Mouse (Mus musculus) heart, embryonic 11.5 days (tissue): Measurements from ENCODE around the gene Zrsr1. TPM values are rescaled to one million over a fixed set of nuclear protein-coding genes. Genes with fewer than 3 reads are reported as not detected.

Experiments used
- ATAC-seq: fragments of 200-750 bp; cut with Nextera tagmentation; replicated peaks from 2 replicates; pipeline ENCODE4 v1.8.0; 2017; ENCODE audit warnings: moderate library complexity; ENCODE audit not compliant: insufficient number of reproducible peaks, low FRiP score, low TSS enrichment
- H3K27ac ChIP-seq: fragments of 300-500 bp; sonication (generic); 2 replicates; pipeline ENCODE4 v1.5.1; 2014; ENCODE audit warnings: mild to moderate bottlenecking, low read depth, low read length
- H3K27me3 ChIP-seq: fragments of 300-500 bp; sonication (generic); 2 replicates; pipeline ENCODE4 v1.6.1; 2014; ENCODE audit warnings: mild to moderate bottlenecking, low read length, mixed read lengths; ENCODE audit not compliant: control insufficient read depth, insufficient read depth
- H3K36me3 ChIP-seq: fragments of 300-500 bp; sonication (generic); 2 replicates; pipeline ENCODE4 v1.6.1; 2014; ENCODE audit warnings: mild to moderate bottlenecking, low read length, moderate library complexity, mixed read lengths; ENCODE audit not compliant: control insufficient read depth, insufficient read depth
- H3K4me1 ChIP-seq: fragments of 300-500 bp; sonication (generic); 2 replicates; pipeline ENCODE4 v1.6.1; 2014; ENCODE audit warnings: low read length; ENCODE audit not compliant: control insufficient read depth, insufficient read depth
- H3K4me2 ChIP-seq: fragments of 300-500 bp; sonication (generic); 2 replicates; pipeline ENCODE4 v1.6.1; 2014; ENCODE audit warnings: mild to moderate bottlenecking, moderate library complexity
- H3K4me3 ChIP-seq: fragments of 300-500 bp; sonication (generic); 2 replicates; pipeline ENCODE4 v1.5.1; 2014; ENCODE audit warnings: low read depth, low read length
- H3K9ac ChIP-seq: fragments of 300-500 bp; sonication (generic); 2 replicates; pipeline ENCODE4 v1.6.1; 2014; ENCODE audit warnings: mild to moderate bottlenecking, low read depth, low read length, moderate library complexity
- H3K9me3 ChIP-seq: fragments of 300-500 bp; sonication (generic); replicated peaks from 2 replicates; pipeline ENCODE4 v1.6.1; 2016; ENCODE audit warnings: low read length; ENCODE audit not compliant: control insufficient read depth
- WGBS: fragments of 180-500 bp; shearing (Covaris S2); extraction: QIAGEN DNeasy Blood & Tissue Kit; methylation state at CpG from one replicate; pipeline ENCODE4 v1.1.7; 2014; ENCODE audit not compliant: insufficient replicate concordance; 5-methylcytosine and 5-hydroxymethylcytosine counted together
- polyA plus RNA-seq: library from polyadenylated mRNA; unstranded; fragments of >200 nt; fragmentation: Nextera tagmentation; extraction: Ambion mirVana; gene quantifications from 2 replicates; pipeline ENCODE4 v1.2.1, GENCODE M21; 2014

Gene Zrsr1
- polyA plus RNA-seq, 1 experiment from 2014 or later: 3.1 TPM

- no peaks in the 10 kb centered on the region for H3K27me3 ChIP-seq
- H3K9me3 ChIP-seq: no peaks in the 10 kb centered on the region
- no peak overlapping the region for H3K9ac ChIP-seq
- H3K4me3 ChIP-seq: no peak overlapping the region
- ATAC-seq: no peak
- no peak overlapping the region for H3K4me2 ChIP-seq
- H3K36me3 ChIP-seq: no peaks in the 10 kb centered on the region
- no peak overlapping the region for H3K27ac ChIP-seq
- H3K4me1 ChIP-seq: peaks cover 3% of the 10 kb centered on the region; the same call in 1 of the 2 replicates
- 86% methylated on average over 4 of the region's 4 CpGs for WGBS
These were observed 34.0 kb upstream of the Zrsr1 start for GRCm38 (mm10) chr11:22937716-22938316.

- peaks cover 3% of the 10 kb centered on the region; the same call in 1 of the 2 replicates for H3K4me1 ChIP-seq
- no peaks in the 10 kb centered on the region for H3K36me3 ChIP-seq
- H3K9ac ChIP-seq: no peak overlapping the region
- ATAC-seq: 0 out of 2 replicates have a peak, but pooled peaks have one; percentile 42
- H3K27ac ChIP-seq: no peak overlapping the region
- H3K4me3 ChIP-seq: no peak overlapping the region
- no peak overlapping the region for H3K4me2 ChIP-seq
- H3K27me3 ChIP-seq: no peaks in the 10 kb centered on the region
- 57% methylated on average over 2 of the region's 2 CpGs for WGBS
- H3K9me3 ChIP-seq: no peaks in the 10 kb centered on the region
These were observed 32.8 kb upstream of the Zrsr1 start for GRCm38 (mm10) chr11:22938983-22939382.

- Histone ChIP-seq H3K27me3 (no peaks in the 10 kb centered on the region), H3K9me3 (no peaks in the 10 kb centered on the region), H3K4me3 (no peak overlapping the region), H3K27ac (no peak overlapping the region), H3K4me1 (no peaks in the 10 kb centered on the region), H3K36me3 (no peaks in the 10 kb centered on the region), H3K4me2 (no peak overlapping the region), H3K9ac (no peak overlapping the region)
- whole genome bisulfite sequencing: 89% methylated on average over 1 of the region's 1 CpGs
- no peak for ATAC-seq
These were observed 22.7 kb upstream of the Zrsr1 start for GRCm38 (mm10) chr11:22949101-22949500.

DNA sequence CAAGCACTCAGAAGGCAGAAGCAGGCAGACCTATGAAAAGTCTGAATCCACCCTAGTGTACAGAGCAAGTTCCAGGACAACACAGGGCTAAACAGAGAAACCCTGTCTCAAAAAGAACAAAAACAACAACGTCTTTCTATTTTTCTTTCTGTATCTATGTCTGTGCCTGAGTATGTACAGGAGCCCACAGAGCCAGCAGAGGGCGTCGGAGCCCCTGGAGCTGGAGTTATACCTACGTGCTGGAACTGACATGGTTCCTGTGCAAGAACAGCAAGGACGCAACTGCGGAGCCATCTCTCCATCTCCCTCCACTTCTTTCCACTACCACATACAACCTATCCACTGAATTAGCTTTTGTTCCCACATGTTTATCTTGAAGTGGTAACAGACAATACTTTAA is 21.7 kb upstream of the Zrsr1 start:
- Histone ChIP-seq H3K27ac (no peak overlapping the region), H3K4me2 (no peak overlapping the region), H3K4me1 (no peaks in the 10 kb centered on the region), H3K9me3 (no peaks in the 10 kb centered on the region), H3K9ac (no peak overlapping the region), H3K4me3 (no peak overlapping the region), H3K27me3 (no peaks in the 10 kb centered on the region), H3K36me3 (no peaks in the 10 kb centered on the region)
- ATAC-seq: no peak
- whole genome bisulfite sequencing: 86% methylated on average over 6 of the region's 6 CpGs

DNA sequence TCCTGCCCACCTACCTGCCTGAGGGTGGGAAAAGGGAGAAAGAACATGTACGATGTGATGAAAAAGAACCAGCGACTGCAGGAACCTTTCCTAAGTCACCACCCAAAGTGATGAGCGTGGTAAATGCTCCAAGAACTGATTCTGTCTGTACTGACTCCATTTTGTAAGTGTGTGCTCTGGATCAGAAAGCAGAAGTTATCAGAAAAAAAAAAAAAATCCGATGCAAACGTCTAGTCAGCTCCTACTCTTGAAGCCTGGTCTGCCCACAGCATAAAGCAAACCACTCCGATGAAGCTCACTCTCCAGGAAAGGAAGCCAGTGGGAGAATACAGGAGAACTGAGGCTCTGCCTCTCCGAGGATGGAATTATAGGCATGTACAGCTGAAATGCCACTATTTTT is 19.1 kb upstream of the Zrsr1 start:
- Histone ChIP-seq H3K36me3 (no peaks in the 10 kb centered on the region), H3K4me1 (no peaks in the 10 kb centered on the region), H3K9ac (no peak overlapping the region), H3K27me3 (no peaks in the 10 kb centered on the region), H3K9me3 (no peaks in the 10 kb centered on the region), H3K4me3 (no peak overlapping the region), H3K27ac (no peak overlapping the region), H3K4me2 (no peak overlapping the region)
- 83% methylated on average over 7 of the region's 7 CpGs for WGBS
- no peak for ATAC-seq

- H3K4me1 ChIP-seq: no peaks in the 10 kb centered on the region
- H3K9ac ChIP-seq: no peak overlapping the region
- H3K36me3 ChIP-seq: no peaks in the 10 kb centered on the region
- no peak for ATAC-seq
- 86% methylated on average over 6 of the region's 6 CpGs for WGBS
- H3K27me3 ChIP-seq: no peaks in the 10 kb centered on the region
- H3K27ac ChIP-seq: no peak overlapping the region
- no peak overlapping the region for H3K4me2 ChIP-seq
- no peak overlapping the region for H3K4me3 ChIP-seq
- H3K9me3 ChIP-seq: no peaks in the 10 kb centered on the region
These were observed 15.5 kb upstream of the Zrsr1 start for GRCm38 (mm10) chr11:22956346-22956745.

GRCm38 (mm10) chr11:22956830-22957229 is 15.0 kb upstream of the Zrsr1 start:
- H3K4me1 ChIP-seq: no peaks in the 10 kb centered on the region
- 67% methylated on average over 4 of the region's 4 CpGs for WGBS
- H3K9me3 ChIP-seq: no peaks in the 10 kb centered on the region
- H3K27ac ChIP-seq: no peak overlapping the region
- 0 out of 2 replicates have a peak, but pooled peaks have one; percentile 42 for ATAC-seq
- no peaks in the 10 kb centered on the region for H3K36me3 ChIP-seq
- H3K9ac ChIP-seq: no peak overlapping the region
- H3K27me3 ChIP-seq: no peaks in the 10 kb centered on the region
- H3K4me2 ChIP-seq: no peak overlapping the region
- no peak overlapping the region for H3K4me3 ChIP-seq

DNA sequence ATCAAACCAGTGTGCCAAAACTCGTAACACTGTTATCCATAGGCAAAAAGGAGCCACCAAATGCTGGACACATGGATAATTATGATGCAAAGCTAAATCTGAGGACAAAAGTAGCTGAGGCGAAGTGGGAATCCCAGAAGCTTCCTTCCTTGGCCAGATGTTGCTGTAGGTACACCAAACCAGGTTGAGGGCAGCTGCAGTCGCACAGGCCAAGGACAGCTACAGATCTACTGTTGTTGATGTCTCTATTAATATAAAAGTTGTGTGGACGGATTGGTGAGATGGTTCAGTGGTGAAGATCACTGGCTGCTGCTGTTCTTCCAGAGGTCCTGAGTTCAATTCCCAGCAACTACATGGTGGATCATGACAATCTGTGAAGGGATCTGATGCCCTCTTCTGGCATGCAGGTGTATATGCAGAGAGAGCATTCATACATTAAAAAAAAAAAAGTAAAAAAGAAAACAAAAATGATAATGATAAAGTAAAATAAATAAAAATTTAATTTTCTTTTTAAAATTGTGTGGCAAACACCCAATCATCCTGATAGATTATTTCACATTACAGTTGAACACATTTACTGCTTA is 13.9 kb upstream of the Zrsr1 start:
- H3K4me2 ChIP-seq: no peak overlapping the region
- H3K27me3 ChIP-seq: no peaks in the 10 kb centered on the region
- H3K4me1 ChIP-seq: no peaks in the 10 kb centered on the region
- H3K9ac ChIP-seq: no peak overlapping the region
- H3K9me3 ChIP-seq: no peaks in the 10 kb centered on the region
- no peaks in the 10 kb centered on the region for H3K36me3 ChIP-seq
- 81% methylated on average over 4 of the region's 4 CpGs for WGBS
- no peak for ATAC-seq
- H3K27ac ChIP-seq: no peak overlapping the region
- no peak overlapping the region for H3K4me3 ChIP-seq

DNA sequence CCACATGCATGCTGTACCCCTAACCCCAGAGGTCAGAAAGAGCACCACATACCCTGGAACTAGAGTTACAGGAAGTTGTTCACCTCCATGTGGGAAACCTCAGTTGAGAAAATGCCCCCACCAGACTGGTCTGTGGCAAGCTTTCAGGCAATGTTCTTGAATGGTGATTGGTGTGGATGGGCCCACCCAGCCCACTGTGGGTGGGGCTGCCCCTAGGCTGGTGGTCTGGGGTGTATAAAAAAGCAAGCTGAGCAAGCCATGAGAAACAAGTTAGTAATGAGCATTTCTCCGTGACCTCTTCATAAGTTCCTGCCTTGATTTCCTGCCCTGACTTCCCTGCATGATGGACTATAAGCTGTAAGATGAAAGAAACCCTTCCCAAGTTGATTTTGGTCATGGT is 9.7 kb upstream of the Zrsr1 start:
- Histone ChIP-seq H3K27ac (no peak overlapping the region), H3K27me3 (no peaks in the 10 kb centered on the region), H3K4me3 (no peak overlapping the region), H3K36me3 (no peaks in the 10 kb centered on the region), H3K4me2 (no peak overlapping the region), H3K4me1 (no peaks in the 10 kb centered on the region), H3K9me3 (0 out of 2 replicates have a peak, but pooled peaks cover 4% of the 10 kb centered on the region), H3K9ac (no peak overlapping the region)
- WGBS: 74% methylated on average over 1 of the region's 1 CpGs
- no peak for ATAC-seq
